Mouse (Mus musculus) liver, embryonic 14.5 days (tissue): ENCODE measurements around the gene Ccdc106.

ENCODE experiments used
- CTCF ChIP-seq: IDR thresholded peaks from 2 replicates; pipeline ENCODE4 v1.5.1; 2016; ENCODE audit warnings: antibody characterized with exemption, low read depth, control low read depth
- EP300 ChIP-seq: IDR thresholded peaks from 2 replicates; pipeline ENCODE4 v1.6.1; 2016; ENCODE audit warnings: antibody characterized with exemption, low read depth

GRCm38 (mm10) chr7:5029946-5030345 lies 9.6 kb downstream of the Ccdc106 start:
- no peak for TF ChIP-seq CTCF
- no peak for TF ChIP-seq EP300
